Mouse (Mus musculus) kidney, adult 2 months (tissue): Measurements from ENCODE around the gene Srpx2. TPM values are rescaled to one million over a fixed set of nuclear protein-coding genes. Genes with fewer than 3 reads are reported as not detected.

Experiments
- DNase-seq: peaks from one replicate; pipeline ENCODE4 v3.0.0; 2021
- H3K27ac ChIP-seq: fragments of 200-500 bp; 2 replicates; pipeline ENCODE4 v1.5.1; 2012; ENCODE audit warnings: low read depth, low read length, control low read depth, inconsistent platforms; ENCODE audit not compliant: insufficient read depth
- H3K27me3 ChIP-seq: fragments of 200-500 bp; replicated peaks from 2 replicates; pipeline ENCODE4 v1.6.1; 2012; ENCODE audit warnings: mild to moderate bottlenecking, moderate library complexity, low read length, inconsistent platforms; ENCODE audit not compliant: control insufficient read depth, insufficient read depth
- H3K36me3 ChIP-seq: fragments of 200-500 bp; 2 replicates; pipeline ENCODE4 v1.6.1; 2012; ENCODE audit warnings: mild to moderate bottlenecking, moderate library complexity, low read length, inconsistent platforms; ENCODE audit not compliant: control insufficient read depth, insufficient read depth
- H3K4me1 ChIP-seq: fragments of 200-500 bp; 2 replicates; pipeline ENCODE4 v1.6.1; 2011; ENCODE audit warnings: low read length; ENCODE audit not compliant: control insufficient read depth, insufficient read depth
- H3K4me3 ChIP-seq: fragments of 200-500 bp; 2 replicates; pipeline ENCODE4 v1.5.1; 2011; ENCODE audit warnings: mild to moderate bottlenecking, low read depth, low read length, control low read depth; ENCODE audit not compliant: insufficient read depth
- CTCF ChIP-seq: fragments of 200-500 bp; conservative IDR thresholded peaks from 2 replicates; pipeline ENCODE4 v1.5.1; 2011; ENCODE audit warnings: low read depth, mild to moderate bottlenecking, control low read depth, low read length, moderate library complexity, mixed read lengths; ENCODE audit not compliant: insufficient read depth, insufficient read length
- POLR2A ChIP-seq: fragments of 200-500 bp; IDR thresholded peaks from one replicate; pipeline ENCODE4 v1.6.1; 2011; ENCODE audit warnings: low read depth, low read length, control low read depth
- whole genome bisulfite sequencing: fragments of 180-500 bp; shearing (Covaris S2); methylation state at CpG from one replicate; pipeline ENCODE4 v1.1.7; 2018; 5-methylcytosine and 5-hydroxymethylcytosine counted together
- polyA plus RNA-seq: library from polyadenylated mRNA; depleted of rRNA; stranded (reverse); fragments of >200 nt; gene quantifications from 2 replicates; pipeline ENCODE4 v1.2.3, GENCODE M21; 2012

Gene Srpx2
- polyA plus RNA-seq, 1 experiment: 10.5 TPM

- TF ChIP-seq POLR2A: no peak
- TF ChIP-seq CTCF: no peak
- Histone ChIP-seq H3K36me3 (no peaks in the 10 kb centered on the region), H3K27me3 (no peaks in the 10 kb centered on the region), H3K4me1 (no peaks in the 10 kb centered on the region), H3K4me3 (no peak overlapping the region), H3K27ac (no peak overlapping the region)
- peak; percentile 24 for DNase-seq
- 23% methylated on average over 7 of the region's 7 CpGs for WGBS
These were observed 6.0 kb downstream of the Srpx2 start for GRCm38 (mm10) chrX:133914219-133914618.

GRCm38 (mm10) chrX:133921187-133921586 is 13.0 kb downstream of the Srpx2 start:
- no peak for TF ChIP-seq CTCF
- no peak for TF ChIP-seq POLR2A
- Histone ChIP-seq H3K27ac (no peak overlapping the region), H3K36me3 (no peaks in the 10 kb centered on the region), H3K27me3 (no peaks in the 10 kb centered on the region), H3K4me1 (no peaks in the 10 kb centered on the region), H3K4me3 (no peak overlapping the region)
- 72% methylated on average over 4 of the region's 4 CpGs for WGBS
- DNase-seq: no peak

- Histone ChIP-seq H3K36me3 (no peaks in the 10 kb centered on the region), H3K4me1 (no peaks in the 10 kb centered on the region), H3K27me3 (no peaks in the 10 kb centered on the region), H3K27ac (no peak overlapping the region), H3K4me3 (no peak overlapping the region)
- 72% methylated on average over 5 of the region's 5 CpGs for WGBS
- TF ChIP-seq CTCF: no peak
- TF ChIP-seq POLR2A: no peak
- no peak for DNase-seq
These were observed 18.5 kb downstream of the Srpx2 start for GRCm38 (mm10) chrX:133926760-133927159.

- Histone ChIP-seq H3K4me3 (no peak overlapping the region), H3K36me3 (no peaks in the 10 kb centered on the region), H3K27me3 (no peaks in the 10 kb centered on the region), H3K4me1 (no peaks in the 10 kb centered on the region), H3K27ac (no peak overlapping the region)
- 43% methylated on average over 12 of the region's 12 CpGs for WGBS
- TF ChIP-seq CTCF: no peak
- no peak for TF ChIP-seq POLR2A
- DNase-seq: peak; percentile 47
These were observed 23.2 kb downstream of the Srpx2 start for GRCm38 (mm10) chrX:133931302-133932013.

- H3K4me1 ChIP-seq: no peaks in the 10 kb centered on the region
- 88% methylated on average over 4 of the region's 4 CpGs for WGBS
- H3K27me3 ChIP-seq: no peaks in the 10 kb centered on the region
- no peaks in the 10 kb centered on the region for H3K36me3 ChIP-seq
- no peak overlapping the region for H3K27ac ChIP-seq
- no peak overlapping the region for H3K4me3 ChIP-seq
- DNase-seq: no peak
- TF ChIP-seq CTCF: no peak
- TF ChIP-seq POLR2A: no peak
These were observed 28.5 kb downstream of the Srpx2 start for GRCm38 (mm10) chrX:133936605-133937225.

- Histone ChIP-seq H3K36me3 (no peaks in the 10 kb centered on the region), H3K4me3 (no peak overlapping the region), H3K27ac (no peak overlapping the region), H3K27me3 (no peaks in the 10 kb centered on the region), H3K4me1 (no peaks in the 10 kb centered on the region)
- no peak for DNase-seq
- 42% methylated on average over 1 of the region's 1 CpGs for WGBS
- no peak for TF ChIP-seq POLR2A
- no peak for TF ChIP-seq CTCF
These were observed 31.3 kb downstream of the Srpx2 start for GRCm38 (mm10) chrX:133939561-133939960.

- TF ChIP-seq POLR2A: no peak
- TF ChIP-seq CTCF: peak; percentile 90
- 16% methylated on average over 3 of the region's 3 CpGs for WGBS
- DNase-seq: peak; percentile 69
- no peak overlapping the region for H3K27ac ChIP-seq
- no peaks in the 10 kb centered on the region for H3K36me3 ChIP-seq
- H3K4me1 ChIP-seq: no peaks in the 10 kb centered on the region
- H3K27me3 ChIP-seq: no peaks in the 10 kb centered on the region
- H3K4me3 ChIP-seq: no peak overlapping the region
These were observed 39.2 kb downstream of the Srpx2 start for GRCm38 (mm10) chrX:133947427-133947826.
